Mouse (Mus musculus) forebrain, embryonic 15.5 days (tissue): ENCODE results near the gene Ehhadh. TPM values are rescaled to one million over a fixed set of nuclear protein-coding genes. Genes with fewer than 3 reads are reported as not detected.

Experiments used
- ATAC-seq: fragments of 200-750 bp; cut with Nextera tagmentation; replicated peaks from 2 replicates; pipeline ENCODE4 v1.8.0; 2017; ENCODE audit warnings: mild to moderate bottlenecking, moderate TSS enrichment, moderate library complexity
- H3K27ac ChIP-seq: fragments of 300-500 bp; sonication (generic); replicated peaks from 2 replicates; pipeline ENCODE4 v1.5.1; 2015; ENCODE audit warnings: mild to moderate bottlenecking, inconsistent platforms
- H3K27me3 ChIP-seq: fragments of 300-500 bp; sonication (generic); 2 replicates; pipeline ENCODE4 v1.6.1; 2015; ENCODE audit warnings: inconsistent platforms
- H3K36me3 ChIP-seq: fragments of 300-500 bp; sonication (generic); 2 replicates; pipeline ENCODE4 v1.6.1; 2015; ENCODE audit warnings: mild to moderate bottlenecking, inconsistent platforms
- H3K4me1 ChIP-seq: fragments of 300-500 bp; sonication (generic); 2 replicates; pipeline ENCODE4 v1.6.1; 2015; ENCODE audit warnings: inconsistent platforms
- H3K4me2 ChIP-seq: fragments of 300-500 bp; sonication (generic); replicated peaks from 2 replicates; pipeline ENCODE4 v1.6.1; 2015; ENCODE audit warnings: mild to moderate bottlenecking, inconsistent platforms
- H3K4me3 ChIP-seq: fragments of 300-500 bp; sonication (generic); 2 replicates; pipeline ENCODE4 v1.5.1; 2015; ENCODE audit warnings: mild to moderate bottlenecking, inconsistent platforms
- H3K9ac ChIP-seq: fragments of 300-500 bp; sonication (generic); replicated peaks from 2 replicates; pipeline ENCODE4 v1.6.1; 2015; ENCODE audit warnings: mild to moderate bottlenecking, inconsistent platforms
- H3K9me3 ChIP-seq: fragments of 300-500 bp; sonication (generic); 2 replicates; pipeline ENCODE4 v1.6.1; 2016; ENCODE audit warnings: inconsistent platforms
- WGBS: fragments of 180-500 bp; shearing (Covaris S2); methylation state at CpG from one replicate; pipeline ENCODE4 v1.1.7; 2015; ENCODE audit warnings: mixed read lengths; 5-methylcytosine and 5-hydroxymethylcytosine counted together
- polyA plus RNA-seq: library from polyadenylated mRNA; unstranded; fragments of >200 nt; fragmentation: Nextera tagmentation; extraction: Ambion mirVana; gene quantifications from 2 replicates; pipeline ENCODE4 v1.2.1, GENCODE M21; 2015

Ehhadh gene
- 0.51 and 0.85 TPM in 2 replicates for polyA plus RNA-seq

DNA sequence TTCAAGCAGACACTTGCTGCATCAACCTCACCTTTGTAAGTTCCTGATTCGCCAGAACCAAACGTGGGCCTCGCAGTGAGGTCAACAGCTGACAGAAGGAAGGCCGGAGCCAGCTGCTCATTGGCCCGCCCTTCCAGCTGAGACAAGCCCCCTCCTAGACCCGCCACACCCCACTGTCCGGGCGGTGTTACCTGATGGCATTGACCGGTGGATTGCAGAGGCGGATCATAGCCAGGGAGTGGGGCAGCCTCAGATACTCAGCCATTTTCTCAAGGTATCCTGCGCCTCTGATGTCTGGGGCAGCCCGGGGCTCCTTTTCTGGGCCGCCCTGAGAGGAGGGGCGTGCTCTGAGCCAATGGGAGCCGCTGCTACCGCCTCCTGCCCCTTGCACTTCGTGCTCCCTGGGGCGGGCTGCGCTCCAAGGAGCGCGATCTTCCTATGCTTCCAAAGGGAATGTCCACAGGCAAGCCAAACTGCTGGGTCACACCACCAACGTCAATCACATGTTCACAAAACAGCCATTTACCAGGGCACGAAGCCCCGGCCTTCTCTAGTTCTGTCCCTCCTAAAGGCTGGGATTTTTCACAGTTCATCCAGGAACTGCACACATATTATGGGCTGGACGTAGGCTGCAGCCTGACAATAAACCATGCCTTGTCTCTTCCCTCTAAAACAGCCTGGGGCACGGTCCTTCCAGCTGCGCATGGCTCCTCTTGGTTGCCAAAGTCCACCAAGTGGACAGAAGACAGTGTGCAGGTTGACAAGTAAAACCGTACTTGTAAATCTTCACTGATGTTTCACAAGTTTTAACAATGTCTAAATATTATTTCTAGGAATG, at the start of gene Ehhadh:
Gene Ehhadh (minus strand): TSS at position 292 of the 838 bp plus-strand sequence.
- WGBS: 8% methylated on average over 28 of the region's 28 CpGs
- Histone ChIP-seq H3K4me3 (peak within 1 kb of the TSS; percentile 46), H3K27me3 (no peaks in the 10 kb centered on the region), H3K4me2 (peak within 1 kb of the TSS; percentile 66), H3K9ac (peak within 1 kb of the TSS; percentile 54), H3K4me1 (peaks cover 11% of the 10 kb centered on the region; the same call in 1 of the 2 replicates), H3K9me3 (no peaks in the 10 kb centered on the region), H3K36me3 (no peaks in the 10 kb centered on the region), H3K27ac (no peak within 1 kb of the TSS)
- peak; percentile 87 for ATAC-seq

DNA sequence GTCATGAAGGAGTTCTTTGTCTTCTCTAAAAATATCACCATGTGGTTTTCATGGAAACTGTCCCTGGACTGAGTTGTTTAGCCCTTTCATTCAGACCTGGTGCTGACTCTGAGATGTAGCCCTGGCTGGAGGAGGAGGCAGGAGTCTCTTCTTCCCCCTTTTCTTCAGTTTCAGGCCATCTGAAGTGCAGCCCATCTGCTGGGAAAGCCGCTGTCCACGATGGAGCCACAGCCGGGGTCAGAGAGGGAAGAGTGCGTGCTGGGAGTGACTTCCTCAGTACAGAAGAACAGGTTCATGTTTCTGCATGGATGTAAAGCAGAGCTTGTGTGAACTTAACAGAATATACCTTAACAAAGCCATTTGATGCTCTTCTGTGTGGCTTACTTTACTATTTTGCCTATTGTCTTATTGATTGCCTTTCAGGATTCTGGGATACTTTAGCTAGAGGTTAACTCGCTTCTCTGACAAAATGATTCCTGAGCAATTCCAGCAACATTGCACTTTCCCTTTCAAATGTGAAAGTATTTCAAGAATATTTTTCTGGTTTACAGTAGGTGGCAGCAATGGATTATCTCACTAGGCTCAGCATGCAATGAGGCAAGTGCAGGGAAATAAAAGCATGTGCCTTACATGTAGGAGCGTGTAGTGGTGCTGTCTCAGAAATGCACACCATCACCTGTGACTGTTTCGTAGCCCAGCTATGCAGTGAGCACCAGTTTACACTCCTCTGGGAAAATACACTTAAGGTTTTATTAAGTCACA, 48.9 kb upstream of the Ehhadh start:
- ATAC-seq: peak; percentile 88
- WGBS: 63% methylated on average over 7 of the region's 7 CpGs
- no peak overlapping the region for H3K4me2 ChIP-seq
- H3K9ac ChIP-seq: no peak overlapping the region; the same call in 1 of the 2 replicates
- no peaks in the 10 kb centered on the region for H3K4me1 ChIP-seq
- H3K27me3 ChIP-seq: no peaks in the 10 kb centered on the region
- no peak overlapping the region for H3K4me3 ChIP-seq
- H3K27ac ChIP-seq: no peak overlapping the region
- H3K36me3 ChIP-seq: no peaks in the 10 kb centered on the region
- H3K9me3 ChIP-seq: no peaks in the 10 kb centered on the region

DNA sequence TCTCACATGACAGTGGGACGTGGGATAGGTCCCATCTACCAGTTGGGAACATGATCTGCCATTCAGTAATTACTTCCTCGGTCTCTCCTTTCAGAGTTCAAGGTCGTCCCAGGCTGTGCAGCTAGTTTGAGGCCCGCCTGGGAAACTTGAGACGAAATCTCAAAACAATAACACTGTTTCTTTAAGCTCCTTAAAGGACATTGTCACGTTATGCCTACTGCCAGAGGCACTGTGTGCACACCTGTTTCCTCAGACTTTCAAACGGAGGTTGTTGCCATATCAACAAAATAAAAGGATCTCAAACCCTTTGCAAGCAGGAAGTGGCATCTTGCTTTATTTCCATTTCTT, 48.0 kb upstream of the Ehhadh start:
- Histone ChIP-seq H3K9me3 (no peaks in the 10 kb centered on the region), H3K4me2 (no peak overlapping the region), H3K27ac (no peak overlapping the region), H3K4me1 (no peaks in the 10 kb centered on the region), H3K4me3 (no peak overlapping the region), H3K9ac (no peak overlapping the region), H3K27me3 (no peaks in the 10 kb centered on the region), H3K36me3 (no peaks in the 10 kb centered on the region)
- 42% methylated on average over 7 of the region's 7 CpGs for WGBS
- ATAC-seq: no peak

DNA sequence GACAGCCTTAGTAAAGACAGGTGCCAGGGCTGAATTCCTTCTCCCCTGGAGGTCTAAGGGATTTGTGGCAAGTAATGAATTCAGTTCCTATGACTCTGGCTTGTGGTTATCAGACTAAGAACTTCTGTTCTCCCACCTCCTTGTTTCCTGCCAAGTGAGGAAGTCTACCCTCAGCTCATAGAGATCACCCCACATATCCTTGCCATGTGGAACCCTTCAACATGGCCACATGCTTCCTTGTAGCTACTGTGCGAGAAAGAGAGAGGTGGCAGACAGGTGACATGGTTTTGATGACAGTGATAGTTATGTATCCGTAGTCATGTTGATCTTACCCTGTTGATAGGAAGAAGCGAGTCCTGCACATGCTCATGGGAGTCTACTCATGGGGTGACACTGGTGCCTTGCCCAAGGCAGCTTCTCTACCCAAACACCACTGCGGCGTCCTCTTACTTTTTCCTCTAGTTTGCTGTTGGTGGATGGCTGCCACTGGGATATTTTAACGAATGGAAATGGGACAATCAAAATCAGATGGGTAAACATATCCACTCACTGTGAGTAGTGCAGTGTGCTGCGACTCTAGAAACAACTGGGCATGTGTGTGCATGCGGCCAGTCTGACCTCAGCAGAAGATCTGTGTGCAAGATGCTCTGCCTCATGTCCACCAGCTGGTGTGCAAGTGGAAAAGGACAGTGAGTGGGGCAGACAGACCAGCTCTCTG, 47.4 kb upstream of the Ehhadh start:
- H3K27ac ChIP-seq: no peak overlapping the region
- no peak for ATAC-seq
- H3K36me3 ChIP-seq: no peaks in the 10 kb centered on the region
- no peaks in the 10 kb centered on the region for H3K27me3 ChIP-seq
- no peak overlapping the region for H3K9ac ChIP-seq
- no peaks in the 10 kb centered on the region for H3K9me3 ChIP-seq
- H3K4me3 ChIP-seq: no peak overlapping the region
- no peaks in the 10 kb centered on the region for H3K4me1 ChIP-seq
- H3K4me2 ChIP-seq: no peak overlapping the region
- WGBS: 85% methylated on average over 8 of the region's 8 CpGs

DNA sequence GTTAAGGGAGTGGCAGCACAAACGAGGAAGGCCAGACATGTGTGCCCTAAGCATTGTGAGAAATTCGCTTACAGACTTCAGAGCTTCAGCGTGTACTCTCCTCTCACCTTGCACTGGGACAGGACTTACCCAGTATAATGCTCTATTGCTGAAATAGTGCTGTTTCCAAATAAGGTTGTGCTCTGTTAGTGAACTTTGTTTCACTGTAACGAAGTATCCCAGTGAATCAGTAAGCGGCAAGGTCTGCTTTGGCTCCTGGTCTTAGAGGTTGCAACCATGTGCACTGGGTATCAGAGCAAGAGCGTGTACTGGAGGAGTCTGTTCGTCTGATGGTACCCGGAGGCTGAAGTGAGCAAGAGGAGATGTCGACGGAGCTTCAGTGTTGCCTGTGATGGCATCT, 46.4 kb upstream of the Ehhadh start:
- WGBS: 70% methylated on average over 10 of the region's 10 CpGs
- H3K4me3 ChIP-seq: no peak overlapping the region
- no peak overlapping the region for H3K27ac ChIP-seq
- H3K4me2 ChIP-seq: no peak overlapping the region
- no peaks in the 10 kb centered on the region for H3K4me1 ChIP-seq
- H3K9me3 ChIP-seq: no peaks in the 10 kb centered on the region
- ATAC-seq: no peak
- no peaks in the 10 kb centered on the region for H3K36me3 ChIP-seq
- no peaks in the 10 kb centered on the region for H3K27me3 ChIP-seq
- H3K9ac ChIP-seq: no peak overlapping the region

DNA sequence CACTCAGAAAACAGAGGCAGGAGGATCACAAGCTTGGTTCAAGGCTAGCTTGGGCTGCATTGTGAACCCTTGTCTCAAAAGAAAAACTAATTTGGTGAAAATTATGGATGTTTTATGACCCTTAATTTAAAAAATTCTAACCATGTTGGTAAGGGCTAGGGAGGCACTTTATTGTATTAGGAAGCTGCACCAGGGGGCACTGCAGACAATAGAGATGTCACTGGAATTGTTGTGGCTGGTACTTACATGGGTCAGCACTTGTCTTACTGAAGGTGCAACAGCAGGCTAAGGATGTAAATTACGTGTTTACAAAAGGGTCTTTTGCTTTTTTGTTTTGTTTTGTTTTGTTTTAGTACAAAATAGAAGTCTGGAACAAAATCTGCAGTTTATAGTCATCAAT, 45.9 kb upstream of the Ehhadh start:
- Histone ChIP-seq H3K27me3 (no peaks in the 10 kb centered on the region), H3K9ac (no peak overlapping the region), H3K36me3 (no peaks in the 10 kb centered on the region), H3K4me1 (no peaks in the 10 kb centered on the region), H3K4me3 (no peak overlapping the region), H3K27ac (no peak overlapping the region), H3K4me2 (no peak overlapping the region), H3K9me3 (no peaks in the 10 kb centered on the region)
- WGBS: 59% methylated on average over 1 of the region's 1 CpGs
- ATAC-seq: no peak

DNA sequence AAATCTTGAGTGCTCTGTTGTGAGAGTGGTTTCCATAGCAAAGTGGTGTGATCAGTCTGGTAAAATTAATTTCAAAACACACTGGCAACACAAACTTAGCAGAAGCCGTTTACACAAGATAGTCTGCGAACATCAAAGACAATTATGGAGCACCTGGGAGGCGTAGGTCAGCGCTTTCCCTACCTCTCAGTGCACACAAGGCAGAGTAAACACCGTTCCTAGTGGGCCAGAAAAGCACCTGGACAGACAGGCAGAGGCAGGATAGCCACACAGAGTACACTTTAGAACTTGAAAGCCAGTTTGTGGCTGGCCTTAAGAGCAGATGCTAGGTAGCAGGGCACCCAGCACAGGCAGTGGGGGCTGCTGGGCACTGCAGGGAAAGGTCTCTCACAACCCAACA, 44.2 kb upstream of the Ehhadh start:
- no peak overlapping the region for H3K4me3 ChIP-seq
- no peaks in the 10 kb centered on the region for H3K27me3 ChIP-seq
- no peaks in the 10 kb centered on the region for H3K4me1 ChIP-seq
- WGBS: 88% methylated on average over 5 of the region's 5 CpGs
- no peaks in the 10 kb centered on the region for H3K36me3 ChIP-seq
- no peak overlapping the region for H3K4me2 ChIP-seq
- no peak overlapping the region for H3K9ac ChIP-seq
- no peak for ATAC-seq
- no peaks in the 10 kb centered on the region for H3K9me3 ChIP-seq
- no peak overlapping the region for H3K27ac ChIP-seq

DNA sequence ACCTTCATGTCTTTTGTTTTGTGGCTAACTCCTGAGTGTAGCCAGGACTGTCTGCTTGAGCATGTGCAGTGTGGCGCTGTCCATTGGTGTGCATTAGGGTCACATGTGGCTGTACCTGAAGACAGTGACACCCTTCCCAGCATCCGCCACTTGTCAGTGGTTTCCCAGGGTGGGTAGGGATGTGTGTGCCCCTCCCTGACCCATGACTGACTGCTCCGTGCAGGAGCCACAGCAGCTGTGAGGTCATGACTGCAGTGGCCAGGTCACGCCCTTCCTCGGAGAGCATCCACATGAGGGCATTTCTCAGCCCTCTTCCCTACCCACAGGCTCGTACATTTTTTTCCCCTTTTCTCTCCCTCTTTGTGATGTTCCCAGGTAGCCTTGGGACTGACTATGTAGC, 43.2 kb upstream of the Ehhadh start:
- no peak overlapping the region for H3K4me2 ChIP-seq
- H3K27me3 ChIP-seq: no peaks in the 10 kb centered on the region
- H3K4me1 ChIP-seq: no peaks in the 10 kb centered on the region
- no peak for ATAC-seq
- H3K27ac ChIP-seq: no peak overlapping the region
- WGBS: 75% methylated on average over 6 of the region's 6 CpGs
- H3K36me3 ChIP-seq: no peaks in the 10 kb centered on the region
- H3K9ac ChIP-seq: no peak overlapping the region
- H3K9me3 ChIP-seq: no peaks in the 10 kb centered on the region
- H3K4me3 ChIP-seq: no peak overlapping the region

DNA sequence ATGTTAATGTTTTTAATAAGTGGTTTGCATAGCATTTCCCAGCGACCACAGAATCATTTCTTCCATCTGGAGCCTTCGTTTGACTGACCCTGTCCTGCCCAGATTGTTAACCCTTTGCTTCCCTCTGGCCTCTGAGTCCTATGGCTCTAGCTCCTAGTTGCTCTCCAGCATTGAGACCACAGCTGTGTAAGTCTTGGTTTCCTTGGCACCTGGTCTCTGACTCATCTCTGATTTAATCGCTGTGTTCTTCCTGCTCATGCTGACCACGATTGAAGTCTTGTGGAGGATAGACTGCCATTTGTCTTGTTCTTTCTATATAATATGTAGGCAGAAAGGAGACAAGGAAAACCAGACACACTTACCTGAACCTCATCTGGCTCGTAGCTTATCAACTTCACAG, 42.1 kb upstream of the Ehhadh start:
- H3K4me3 ChIP-seq: no peak overlapping the region
- H3K27me3 ChIP-seq: no peaks in the 10 kb centered on the region
- H3K4me1 ChIP-seq: no peaks in the 10 kb centered on the region
- WGBS: 41% methylated on average over 5 of the region's 5 CpGs
- H3K36me3 ChIP-seq: no peaks in the 10 kb centered on the region
- H3K27ac ChIP-seq: no peak overlapping the region
- no peaks in the 10 kb centered on the region for H3K9me3 ChIP-seq
- H3K9ac ChIP-seq: no peak overlapping the region
- no peak overlapping the region for H3K4me2 ChIP-seq
- ATAC-seq: no peak

DNA sequence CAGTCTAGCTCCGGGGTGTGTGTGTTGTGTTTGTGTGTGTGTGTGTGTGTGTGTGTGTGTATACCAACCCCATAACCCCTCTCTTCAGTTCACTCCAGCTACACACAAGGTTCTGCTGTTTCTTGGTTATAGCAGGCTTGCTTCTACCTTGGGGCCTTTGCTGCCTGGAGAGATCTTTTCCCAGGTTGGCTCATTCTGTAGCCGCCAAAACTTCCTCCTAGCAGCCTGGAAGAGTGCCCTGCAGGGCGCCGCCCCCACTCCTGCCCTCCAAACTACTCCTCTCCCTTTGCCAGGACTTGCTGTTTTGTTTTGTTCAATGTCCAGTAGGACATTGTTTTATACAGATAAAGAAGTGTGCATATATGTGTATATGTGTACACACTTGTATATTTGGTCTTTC, 40.0 kb upstream of the Ehhadh start:
- Histone ChIP-seq H3K4me3 (no peak overlapping the region), H3K27ac (no peak overlapping the region), H3K36me3 (no peaks in the 10 kb centered on the region), H3K4me2 (no peak overlapping the region), H3K9me3 (no peaks in the 10 kb centered on the region), H3K9ac (no peak overlapping the region), H3K27me3 (no peaks in the 10 kb centered on the region), H3K4me1 (no peaks in the 10 kb centered on the region)
- 84% methylated on average over 4 of the region's 4 CpGs for WGBS
- no peak for ATAC-seq

DNA sequence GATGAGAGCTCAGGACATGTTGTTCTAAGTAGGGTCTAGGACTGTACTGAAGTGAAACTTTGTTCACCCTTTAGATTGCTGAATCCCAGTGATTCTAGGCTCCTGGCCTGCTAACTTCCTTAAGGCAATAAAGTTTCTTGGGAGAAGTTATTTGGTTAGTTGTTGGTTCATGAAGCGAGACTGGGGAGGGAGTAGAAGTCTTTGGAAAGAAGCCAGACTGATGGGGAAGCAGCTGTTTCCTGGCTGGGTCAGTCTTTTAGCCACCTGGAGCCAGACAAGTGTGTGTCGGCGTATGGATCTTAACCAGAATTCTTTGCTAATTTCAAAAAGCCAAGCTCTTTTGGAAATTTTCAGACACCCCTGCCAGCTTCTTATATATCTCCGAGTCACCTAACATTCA, 39.5 kb upstream of the Ehhadh start:
- H3K27ac ChIP-seq: no peak overlapping the region
- H3K36me3 ChIP-seq: no peaks in the 10 kb centered on the region
- H3K4me1 ChIP-seq: no peaks in the 10 kb centered on the region
- H3K9me3 ChIP-seq: no peaks in the 10 kb centered on the region
- H3K9ac ChIP-seq: no peak overlapping the region
- no peak overlapping the region for H3K4me2 ChIP-seq
- ATAC-seq: no peak
- H3K4me3 ChIP-seq: no peak overlapping the region
- 77% methylated on average over 4 of the region's 4 CpGs for WGBS
- no peaks in the 10 kb centered on the region for H3K27me3 ChIP-seq

DNA sequence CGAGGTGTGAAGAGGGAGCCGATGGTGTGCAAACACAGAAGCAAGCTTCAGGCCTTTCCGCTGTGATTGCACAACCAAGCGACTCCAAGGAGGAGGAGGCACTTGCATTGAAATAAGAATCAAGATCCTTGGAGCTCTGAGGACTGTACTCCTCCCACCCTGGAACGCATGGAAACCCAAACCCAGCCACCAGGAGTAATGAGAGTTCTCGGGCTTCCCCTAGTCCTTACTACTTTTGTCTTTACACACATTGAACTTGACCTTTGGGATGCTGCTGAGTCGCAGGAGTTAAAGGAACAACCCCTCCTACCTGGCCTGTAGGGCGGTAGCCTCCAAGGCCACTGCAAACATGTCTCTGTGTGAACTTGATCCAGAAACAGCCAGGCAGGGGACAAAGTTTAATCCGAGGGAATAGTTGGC, 38.0 kb upstream of the Ehhadh start:
- Histone ChIP-seq H3K4me2 (no peak overlapping the region), H3K27ac (no peak overlapping the region), H3K36me3 (no peaks in the 10 kb centered on the region), H3K9me3 (no peaks in the 10 kb centered on the region), H3K4me3 (no peak overlapping the region), H3K4me1 (no peaks in the 10 kb centered on the region), H3K9ac (no peak overlapping the region), H3K27me3 (no peaks in the 10 kb centered on the region)
- 80% methylated on average over 9 of the region's 9 CpGs for WGBS
- no peak for ATAC-seq
